Mouse (Mus musculus): ENCODE results near the gene Ccdc157.

Gene Ccdc157

DNA sequence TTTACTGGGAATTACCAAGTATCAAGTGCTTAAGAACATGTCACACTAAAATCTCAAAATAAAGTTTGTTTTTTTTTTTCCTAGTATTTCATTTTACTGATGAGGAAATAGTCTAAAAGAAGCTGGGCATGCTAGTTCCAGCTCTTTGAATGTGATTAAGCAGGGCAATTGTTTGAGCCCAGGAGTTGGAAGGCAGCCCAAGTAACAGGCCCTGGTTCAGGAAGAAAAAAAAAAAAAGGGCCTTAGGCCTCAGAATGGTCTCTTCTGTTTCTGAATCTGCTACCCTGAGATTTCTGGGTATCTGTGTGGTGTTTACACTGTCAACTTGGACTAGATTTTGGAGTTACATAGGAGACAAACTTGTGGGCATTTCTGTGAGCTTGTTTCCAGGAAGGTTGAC lies 23.4 kb upstream of the Ccdc157 start:
- DNase-seq (ENCODE audit: low spot score in 2 of 2), result no peak

- no peak for DNase-seq (ENCODE audit: low spot score in 2 of 2)
These were observed 22.0 kb upstream of the Ccdc157 start for GRCm38 (mm10) chr11:4182061-4182460.

DNA sequence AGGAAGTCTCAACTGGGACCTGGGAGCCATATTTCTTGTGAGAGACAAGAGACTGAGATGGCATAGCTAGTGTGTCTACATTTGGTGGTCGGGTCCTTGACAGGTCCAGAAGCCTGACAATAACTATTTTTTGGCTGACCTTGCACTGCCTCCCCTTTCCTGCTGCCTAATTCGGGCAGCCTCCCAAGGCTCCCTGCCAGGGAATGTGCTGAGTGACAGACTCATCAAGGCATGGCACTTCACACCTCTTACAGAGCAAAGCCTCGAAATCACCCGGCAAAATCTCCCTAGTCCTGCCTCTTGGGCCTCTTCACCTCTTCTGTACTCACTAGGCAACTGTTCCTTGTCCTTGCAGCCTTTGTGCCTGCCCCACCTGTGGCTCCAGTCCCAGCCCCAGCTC lies 17.6 kb upstream of the Ccdc157 start:
- no peak for DNase-seq (ENCODE audit: low spot score in 2 of 2)

DNA sequence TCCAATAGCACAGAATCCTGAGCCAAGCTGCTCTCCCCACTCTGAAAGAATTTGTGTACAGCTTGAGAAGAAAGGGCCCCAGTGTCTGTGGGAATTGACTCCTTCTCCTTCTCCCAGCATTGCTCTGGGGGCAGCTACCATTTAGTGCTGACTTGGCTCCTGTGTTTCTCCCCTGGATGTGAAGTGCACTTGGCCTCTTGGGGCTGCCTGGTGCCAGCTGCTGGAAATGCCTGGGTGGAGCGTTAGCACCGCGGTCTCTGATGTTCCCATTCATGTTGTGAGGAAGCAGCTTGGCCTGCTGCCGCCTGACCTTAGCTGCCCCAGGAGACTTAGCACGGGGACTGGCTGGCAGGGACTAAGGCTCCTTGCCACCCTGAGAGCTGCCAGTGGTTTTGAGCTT lies 14.5 kb upstream of the Ccdc157 start:
- peak; percentile 41 to 75 for DNase-seq (ENCODE audit: low spot score in 2 of 2)

DNA sequence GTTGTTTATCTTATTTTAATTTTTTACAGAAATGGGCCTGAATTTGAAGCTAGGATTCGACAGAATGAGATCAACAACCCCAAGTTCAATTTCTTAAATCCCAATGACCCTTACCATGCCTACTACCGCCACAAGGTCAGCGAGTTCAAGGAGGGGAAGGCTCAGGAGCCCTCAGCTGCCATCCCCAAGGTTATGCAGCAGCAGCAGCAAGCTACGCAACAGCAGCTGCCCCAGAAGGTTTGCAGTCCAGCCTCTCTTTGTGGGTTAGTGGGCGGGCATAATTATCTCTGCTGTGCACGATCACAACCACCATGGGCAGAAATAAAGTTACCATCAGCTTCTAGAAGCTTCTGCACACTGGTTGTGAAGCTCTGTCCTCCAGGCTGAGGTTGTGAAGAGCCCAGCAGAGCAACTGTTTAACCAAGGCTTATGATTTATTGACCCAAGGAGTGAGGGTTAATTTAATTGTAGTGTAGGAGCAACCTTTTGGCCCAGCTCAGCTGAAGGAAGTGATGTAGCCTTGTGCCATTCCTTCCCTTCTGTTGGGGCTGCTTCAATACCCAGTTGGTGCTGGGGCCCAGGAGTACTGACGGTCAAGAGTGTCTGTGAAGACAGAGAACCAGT lies 6.5 kb upstream of the Ccdc157 start:
- DNase-seq (ENCODE audit: low spot score in 2 of 2), result no peak

DNA sequence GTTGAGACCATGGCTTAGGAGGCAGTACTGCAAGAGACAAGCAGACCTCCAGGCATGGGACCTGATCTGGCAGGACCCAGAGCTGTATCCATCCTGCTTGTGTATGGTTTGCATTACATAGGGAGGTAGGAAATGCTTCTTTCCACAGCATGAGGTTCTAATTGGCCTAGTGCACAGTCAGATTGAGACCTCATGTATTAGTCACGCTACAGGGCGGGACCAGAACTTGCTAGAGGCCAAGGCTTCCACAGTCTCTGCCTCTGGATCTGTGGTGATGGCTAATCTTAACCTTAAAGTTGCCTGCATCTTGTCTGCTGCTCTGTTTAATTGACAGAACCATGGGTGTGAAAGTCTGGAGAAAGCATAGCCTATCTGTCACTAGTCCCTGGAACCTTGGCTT lies 4.6 kb upstream of the Ccdc157 start:
- DNase-seq (ENCODE audit: low spot score in 2 of 2), result no peak

DNA sequence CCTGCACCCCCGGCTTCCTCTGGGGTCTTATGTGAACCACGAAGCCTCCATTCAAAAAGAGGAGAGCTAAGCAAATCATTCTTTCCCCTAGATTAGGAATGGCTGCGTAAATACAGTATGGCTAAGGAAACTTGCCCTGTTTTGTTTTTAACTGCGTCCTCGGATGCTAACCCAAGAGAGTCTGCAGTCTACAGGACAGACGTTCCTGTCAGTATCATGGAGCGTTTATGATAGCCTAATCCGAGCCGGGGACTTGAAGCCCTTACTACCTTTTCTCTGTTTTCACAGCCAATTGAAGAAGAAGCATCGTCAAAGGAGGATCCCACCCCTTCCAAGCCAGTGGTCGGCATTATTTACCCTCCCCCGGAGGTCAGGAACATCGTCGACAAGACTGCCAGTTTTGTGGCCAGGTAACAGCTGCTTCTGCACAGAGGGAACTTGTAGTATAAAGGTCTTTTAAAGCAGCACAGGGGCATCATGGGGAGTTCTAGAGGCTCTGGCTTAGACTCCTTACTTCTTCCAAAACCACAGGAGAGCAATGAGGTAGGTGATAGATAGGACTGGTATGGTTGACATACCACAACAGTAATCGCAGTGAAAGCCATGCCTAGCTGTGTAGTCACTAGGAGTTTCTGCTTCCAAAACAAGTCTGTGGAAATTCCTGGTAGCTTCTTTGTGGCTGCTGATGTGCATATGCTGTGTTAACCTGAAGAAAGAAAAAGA lies 826 bp upstream of the Ccdc157 start:
- DNase-seq (ENCODE audit: low spot score in 2 of 2), result no peak

GRCm38 (mm10) chr11:4158676-4159075 lies 1.4 kb downstream of the Ccdc157 start:
- no peak for DNase-seq (ENCODE audit: low spot score in 2 of 2)

- peak in 1 of 2 experiments; percentile 45 for DNase-seq (ENCODE audit: low spot score in 2 of 2)
These were observed 4.5 kb downstream of the Ccdc157 start for GRCm38 (mm10) chr11:4155641-4156040.

DNA sequence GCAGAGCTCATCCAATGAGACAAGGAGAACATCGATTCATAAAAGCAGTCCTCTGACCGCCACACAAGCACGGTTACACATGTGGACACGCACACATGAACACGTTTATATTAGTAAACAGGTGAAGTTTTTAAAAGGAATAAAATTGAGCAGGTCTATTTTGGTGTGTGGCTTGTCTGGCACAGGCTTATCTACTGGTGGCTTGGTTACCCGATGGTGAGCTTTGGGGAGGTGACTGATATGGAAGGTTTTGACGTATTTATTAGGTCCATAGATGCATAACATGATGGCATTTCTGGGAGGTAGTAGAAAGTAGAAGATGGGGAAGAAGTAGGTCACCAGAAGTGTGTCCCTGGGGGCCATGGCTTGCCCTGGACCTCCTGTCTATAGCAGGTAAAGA lies 6.4 kb downstream of the Ccdc157 start:
- no peak for DNase-seq (ENCODE audit: low spot score in 2 of 2)

- DNase-seq (ENCODE audit: low spot score in 2 of 2), result no peak
These were observed 10.2 kb downstream of the Ccdc157 start for GRCm38 (mm10) chr11:4149886-4150285.

GRCm38 (mm10) chr11:4148536-4149156 lies 11.4 kb downstream of the Ccdc157 start:
- DNase-seq (ENCODE audit: low spot score in 2 of 2), result no peak

GRCm38 (mm10) chr11:4148120-4148519 lies 12.0 kb downstream of the Ccdc157 start:
- DNase-seq (ENCODE audit: low spot score in 2 of 2), result no peak

- no peak for DNase-seq (ENCODE audit: low spot score in 2 of 2)
These were observed 13.0 kb downstream of the Ccdc157 start for GRCm38 (mm10) chr11:4147098-4147497.

DNA sequence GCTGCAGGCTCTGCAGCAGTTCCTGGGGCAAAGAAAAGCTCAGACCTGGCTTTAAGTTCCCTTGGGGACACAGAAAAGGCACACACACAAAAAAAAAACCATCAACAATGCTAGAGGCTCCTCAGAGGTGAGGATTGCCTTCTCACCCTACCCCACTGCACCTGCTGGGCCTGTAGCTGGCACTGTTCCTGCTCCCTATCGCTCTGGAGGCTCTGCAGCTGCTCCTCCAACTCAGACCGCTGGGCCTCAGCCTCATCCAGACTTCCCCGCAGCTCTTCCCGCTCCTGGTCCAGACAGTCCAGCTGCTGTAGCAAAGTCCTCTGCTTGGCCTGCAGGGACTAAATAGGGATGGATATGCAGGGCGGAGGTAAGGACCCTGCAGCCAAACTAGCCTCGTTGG lies 13.7 kb downstream of the Ccdc157 start:
- no peak for DNase-seq (ENCODE audit: low spot score in 2 of 2)

- no peak for DNase-seq (ENCODE audit: low spot score in 2 of 2)
These were observed 16.6 kb downstream of the Ccdc157 start for GRCm38 (mm10) chr11:4143281-4144062.

- DNase-seq (ENCODE audit: low spot score in 2 of 2), result no peak
These were observed 17.7 kb downstream of the Ccdc157 start for GRCm38 (mm10) chr11:4142352-4142751.

GRCm38 (mm10) chr11:4141505-4141904 lies 18.6 kb downstream of the Ccdc157 start:
- DNase-seq (ENCODE audit: low spot score in 2 of 2), result no peak

DNA sequence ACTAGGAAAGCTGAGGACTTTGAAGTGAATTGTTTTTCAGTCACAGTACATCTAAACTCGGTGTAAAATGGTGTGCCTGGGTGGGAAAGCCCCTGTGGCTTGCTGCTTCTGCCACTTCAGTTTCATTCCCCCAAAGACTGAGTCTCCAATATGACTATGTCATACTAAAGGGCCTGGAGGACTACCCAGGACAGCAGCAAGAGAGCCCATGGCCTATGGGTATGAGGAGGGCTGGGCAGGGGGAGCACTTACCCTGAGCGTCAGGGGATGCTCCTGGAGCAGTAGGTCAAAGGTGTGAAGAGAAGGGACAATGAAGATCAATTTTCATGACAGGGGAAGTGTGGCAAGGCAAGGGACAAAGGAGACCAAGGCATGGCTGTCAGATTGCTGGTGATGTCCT lies 21.1 kb downstream of the Ccdc157 start:
- DNase-seq (ENCODE audit: low spot score in 2 of 2), result no peak

DNA sequence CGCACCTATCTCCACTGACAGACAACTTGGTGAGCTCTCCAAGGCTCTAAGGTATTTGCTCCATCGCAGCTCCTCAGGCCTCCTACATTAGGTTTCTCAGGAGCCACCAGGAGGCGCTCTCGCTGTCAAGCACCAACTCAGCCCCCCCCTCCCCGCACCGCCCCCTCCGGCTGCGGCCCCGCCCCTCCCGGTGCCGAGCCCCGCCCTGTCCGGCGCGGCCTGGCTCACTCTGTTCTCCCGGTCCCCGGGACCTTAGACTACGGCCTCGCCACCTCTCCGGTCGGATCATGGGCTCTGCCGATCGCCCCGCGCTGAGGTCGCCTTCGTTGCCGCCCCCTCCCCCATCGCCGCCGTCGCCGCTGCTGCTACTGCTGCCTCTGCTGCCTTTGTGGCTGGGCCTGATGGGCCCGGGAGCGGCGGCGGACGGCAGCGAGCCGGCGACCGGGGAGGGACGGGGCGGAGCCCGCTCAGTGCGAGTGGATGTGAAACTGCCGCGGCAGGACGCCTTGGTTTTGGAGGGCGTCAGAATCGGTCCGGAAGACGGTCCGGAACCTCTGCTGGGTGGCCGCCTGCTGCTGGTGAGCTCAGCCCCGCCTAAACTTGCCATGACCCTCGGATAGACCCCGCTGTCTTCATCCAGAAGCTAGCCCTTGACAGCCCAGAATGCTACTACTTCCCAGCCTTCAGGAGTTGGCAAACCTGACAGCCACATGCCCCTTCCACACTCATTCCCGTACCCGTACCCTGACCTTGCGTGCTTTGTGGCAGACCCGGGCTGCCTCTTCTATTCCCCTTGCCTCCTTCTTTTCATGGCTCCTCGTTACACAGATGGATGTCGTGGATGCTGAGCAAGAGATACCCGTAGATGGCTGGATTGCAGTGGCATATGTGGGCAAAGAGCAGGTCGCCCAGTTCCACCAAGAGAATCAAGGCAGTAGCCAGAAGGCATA lies 24.8 kb downstream of the Ccdc157 start, which contains the start of gene Rnf215:
Gene Rnf215, plus strand, starts transcription at position 217 of the 950 bp plus-strand sequence.
- DNase-seq (ENCODE audit: low spot score in 2 of 2), result peak; percentile 84 to 85

DNA sequence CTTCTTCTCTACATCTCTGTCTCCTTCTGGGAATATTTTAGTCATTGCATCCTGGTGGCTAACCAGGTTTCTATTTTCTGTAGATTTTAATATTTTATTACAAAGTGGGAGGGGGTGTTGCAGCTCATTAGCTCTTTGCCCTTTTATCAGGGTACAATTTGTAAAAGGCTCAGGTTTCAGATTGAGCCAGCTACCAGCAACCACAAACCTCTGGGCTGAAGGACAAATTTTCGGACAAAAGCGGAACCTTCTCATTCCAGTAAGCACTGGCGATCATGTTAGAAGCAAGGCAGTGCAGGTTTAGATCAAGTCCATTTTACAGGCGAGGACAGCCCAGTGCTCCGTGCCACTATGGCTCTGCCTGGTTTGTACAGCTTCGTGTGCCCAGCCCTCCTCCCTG lies 25.7 kb downstream of the Ccdc157 start:
- DNase-seq (ENCODE audit: low spot score in 2 of 2), result no peak

Data from frontal cortex, postnatal 36 days (tissue).